Mouse (Mus musculus) kidney, embryonic 16.5 days (tissue): ENCODE measurements around the gene Tuba1c. TPM values are rescaled to one million over a fixed set of nuclear protein-coding genes. Genes with fewer than 3 reads are reported as not detected.
A peak's percentile ranks its signal among the peaks of the same experiment; 100 is the strongest.

Experiments
- ATAC-seq: fragments of 200-750 bp; cut with Nextera tagmentation; 2 replicates; pipeline ENCODE4 v1.8.0; 2017; ENCODE audit warnings: moderate TSS enrichment; ENCODE audit not compliant: low FRiP score, low TSS enrichment
- H3K27ac ChIP-seq: fragments of 300-500 bp; sonication (generic); 2 replicates; pipeline ENCODE4 v1.5.1; 2014; ENCODE audit warnings: low read length
- H3K27me3 ChIP-seq: fragments of 300-500 bp; sonication (generic); 2 replicates; pipeline ENCODE4 v1.6.1; 2014; ENCODE audit warnings: low read length, control low read depth, mixed read lengths; ENCODE audit not compliant: insufficient read depth
- H3K36me3 ChIP-seq: fragments of 300-500 bp; sonication (generic); 2 replicates; pipeline ENCODE4 v1.6.1; 2014; ENCODE audit warnings: low read length, control low read depth, mixed read lengths; ENCODE audit not compliant: insufficient read depth
- H3K4me1 ChIP-seq: fragments of 300-500 bp; sonication (generic); 2 replicates; pipeline ENCODE4 v1.6.1; 2014; ENCODE audit warnings: low read length, control low read depth, mixed read lengths; ENCODE audit not compliant: insufficient read depth
- H3K4me2 ChIP-seq: fragments of 300-500 bp; sonication (generic); replicated peaks from 2 replicates; pipeline ENCODE4 v1.6.1; 2014; ENCODE audit warnings: low read depth, low read length
- H3K4me3 ChIP-seq: fragments of 300-500 bp; sonication (generic); 2 replicates; pipeline ENCODE4 v1.5.1; 2014; ENCODE audit warnings: mild to moderate bottlenecking, low read length
- H3K9ac ChIP-seq: fragments of 300-500 bp; sonication (generic); replicated peaks from 2 replicates; pipeline ENCODE4 v1.6.1; 2014; ENCODE audit warnings: low read length
- H3K9me3 ChIP-seq: fragments of 300-500 bp; sonication (generic); 2 replicates; pipeline ENCODE4 v1.6.1; 2016; ENCODE audit warnings: low read length, control low read depth
- WGBS: fragments of 180-500 bp; shearing (Covaris S2); extraction: QIAGEN DNeasy Blood & Tissue Kit; methylation state at CpG from one replicate; pipeline ENCODE4 v1.1.7; 2014; 5-methylcytosine and 5-hydroxymethylcytosine counted together
- polyA plus RNA-seq: library from polyadenylated mRNA; unstranded; fragments of >200 nt; fragmentation: Nextera tagmentation; extraction: Ambion mirVana; gene quantifications from 2 replicates; pipeline ENCODE4 v1.2.1, GENCODE M21; 2015

Gene Tuba1c
- polyA plus RNA-seq, 1 experiment from 2014 or later, result 213 TPM

DNA sequence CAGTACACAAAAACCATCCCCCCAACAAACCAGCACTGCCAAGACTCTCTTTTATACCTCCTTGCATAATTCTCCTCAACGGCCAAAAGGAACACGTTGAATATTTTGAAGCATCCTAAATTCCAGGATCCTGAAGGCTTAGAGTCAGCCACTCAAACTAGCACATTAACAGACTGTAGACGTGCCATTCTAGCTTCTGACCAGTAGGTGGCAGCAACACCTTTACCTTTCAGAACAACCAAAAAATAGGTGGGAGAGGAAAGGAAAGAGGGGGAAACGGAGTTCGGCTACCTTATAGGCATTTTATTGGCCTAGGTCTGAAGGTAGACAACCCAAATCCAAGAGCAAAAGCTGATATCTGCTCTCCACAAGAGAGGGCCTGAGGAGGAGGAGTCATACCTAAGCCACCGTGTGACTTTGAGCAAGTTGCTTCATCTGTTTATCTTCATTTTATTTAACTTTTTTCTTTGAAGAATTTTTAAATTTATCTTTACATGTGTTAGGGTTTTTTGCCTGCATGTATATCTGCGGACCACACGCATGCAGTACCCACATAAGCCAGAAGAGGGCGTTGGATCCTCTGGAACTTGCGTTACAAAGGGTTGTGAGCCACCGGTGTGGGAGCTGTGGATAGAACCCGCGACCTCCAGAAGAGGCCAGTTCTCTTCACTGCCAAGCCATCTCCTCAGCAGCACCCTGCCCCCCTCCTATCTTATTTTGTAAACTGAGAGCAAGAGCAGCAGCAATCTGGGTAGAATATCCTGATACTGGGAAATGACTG lies 20.0 kb downstream of the Tuba1c start:
- H3K4me3 ChIP-seq, result no peak overlapping the region
- no peak overlapping the region for H3K4me2 ChIP-seq
- H3K27ac ChIP-seq, result no peak overlapping the region
- H3K27me3 ChIP-seq, result peaks cover 25% of the 10 kb centered on the region
- 34% methylated on average over 13 of the region's 13 CpGs for WGBS
- H3K9me3 ChIP-seq, result no peaks in the 10 kb centered on the region
- H3K36me3 ChIP-seq, result no peaks in the 10 kb centered on the region
- no peak overlapping the region for H3K9ac ChIP-seq
- H3K4me1 ChIP-seq, result peaks cover 7% of the 10 kb centered on the region
- ATAC-seq, result no peak

DNA sequence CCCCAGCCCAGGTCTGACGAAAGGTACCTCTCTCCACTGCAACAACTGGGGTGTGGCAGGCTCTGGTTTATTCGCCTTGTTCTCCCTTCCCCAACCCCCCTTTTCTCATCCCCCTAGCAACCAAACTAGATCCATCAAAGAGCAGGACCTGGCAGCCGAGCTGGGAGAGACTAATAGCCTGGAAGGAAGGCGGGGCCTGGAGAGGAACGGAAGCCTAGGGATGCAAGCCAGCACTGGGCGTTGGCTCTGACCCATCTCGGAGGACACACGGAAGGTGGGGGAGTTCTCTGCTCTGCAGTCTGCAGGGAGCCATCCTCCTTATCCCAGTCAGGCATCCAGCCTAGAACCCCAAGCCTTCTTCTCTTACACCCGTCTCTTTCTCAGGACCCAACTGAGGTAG lies 23.7 kb downstream of the Tuba1c start:
- Histone ChIP-seq H3K9me3 (no peaks in the 10 kb centered on the region), H3K36me3 (no peaks in the 10 kb centered on the region), H3K27ac (no peak overlapping the region), H3K9ac (no peak overlapping the region), H3K4me2 (no peak overlapping the region), H3K4me3 (no peak overlapping the region), H3K27me3 (peaks cover 62% of the 10 kb centered on the region), H3K4me1 (peaks cover 21% of the 10 kb centered on the region)
- WGBS, result 11% methylated on average over 9 of the region's 9 CpGs
- no peak for ATAC-seq

DNA sequence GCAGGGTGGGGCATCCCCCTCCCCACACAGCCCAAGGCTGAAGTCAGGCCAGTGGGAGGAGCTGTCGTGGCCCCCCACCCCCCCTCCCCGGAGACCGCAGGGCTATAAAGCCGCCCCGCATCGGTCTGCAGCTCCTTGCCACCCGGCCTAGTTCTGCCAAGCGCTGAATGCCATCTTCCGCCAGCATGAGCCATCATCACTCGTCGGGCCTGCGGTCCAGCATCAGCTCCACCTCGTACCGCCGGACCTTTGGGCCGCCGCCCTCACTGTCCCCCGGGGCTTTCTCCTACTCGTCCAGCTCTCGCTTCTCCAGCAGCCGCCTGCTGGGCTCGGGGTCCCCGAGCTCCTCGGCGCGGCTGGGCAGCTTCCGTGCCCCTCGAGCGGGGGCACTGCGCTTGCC lies 25.3 kb downstream of the Tuba1c start, which contains the start of gene Prph:
Gene Prph, plus strand, starts transcription at position 135 of the 400 bp plus-strand sequence.
- ATAC-seq, result no peak
- H3K4me1 ChIP-seq, result peaks cover 21% of the 10 kb centered on the region
- H3K4me3 ChIP-seq, result peak within 1 kb of the TSS; percentile 48
- no peak within 1 kb of the TSS for H3K27ac ChIP-seq
- H3K9ac ChIP-seq, result peak within 1 kb of the TSS; percentile 14; the same call in 1 of the 2 replicates
- 2% methylated on average over 29 of the region's 30 CpGs for WGBS
- H3K9me3 ChIP-seq, result no peaks in the 10 kb centered on the region
- H3K27me3 ChIP-seq, result peaks cover 79% of the 10 kb centered on the region
- H3K36me3 ChIP-seq, result no peaks in the 10 kb centered on the region
- peak within 1 kb of the TSS; percentile 61 for H3K4me2 ChIP-seq

DNA sequence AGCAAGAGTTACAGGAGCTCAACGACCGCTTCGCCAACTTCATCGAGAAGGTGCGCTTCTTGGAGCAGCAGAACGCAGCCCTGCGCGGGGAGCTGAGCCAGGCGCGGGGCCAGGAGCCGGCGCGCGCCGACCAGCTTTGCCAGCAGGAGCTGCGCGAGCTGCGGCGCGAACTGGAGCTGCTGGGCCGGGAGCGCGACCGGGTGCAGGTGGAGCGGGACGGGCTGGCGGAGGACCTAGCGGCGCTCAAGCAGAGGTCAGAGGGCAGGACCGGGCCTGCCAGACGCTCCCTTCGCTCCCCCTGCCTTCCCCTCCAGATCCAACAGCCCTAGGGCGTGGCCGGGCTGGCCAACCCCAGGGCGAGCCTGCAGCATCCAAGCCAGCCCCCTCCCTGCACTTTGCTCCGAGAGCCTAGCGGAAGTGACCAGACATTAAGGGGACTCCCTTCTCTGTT lies 25.8 kb downstream of the Tuba1c start:
- Histone ChIP-seq H3K36me3 (no peaks in the 10 kb centered on the region), H3K4me1 (peaks cover 21% of the 10 kb centered on the region), H3K9ac (peak overlapping the region; percentile 14; the same call in 1 of the 2 replicates), H3K9me3 (no peaks in the 10 kb centered on the region), H3K4me3 (peak overlapping the region; percentile 48), H3K27ac (no peak overlapping the region), H3K4me2 (peak overlapping the region; percentile 61), H3K27me3 (peaks cover 80% of the 10 kb centered on the region)
- WGBS, result under 1% methylated on average over 37 of the region's 37 CpGs
- peak; percentile 64 for ATAC-seq

DNA sequence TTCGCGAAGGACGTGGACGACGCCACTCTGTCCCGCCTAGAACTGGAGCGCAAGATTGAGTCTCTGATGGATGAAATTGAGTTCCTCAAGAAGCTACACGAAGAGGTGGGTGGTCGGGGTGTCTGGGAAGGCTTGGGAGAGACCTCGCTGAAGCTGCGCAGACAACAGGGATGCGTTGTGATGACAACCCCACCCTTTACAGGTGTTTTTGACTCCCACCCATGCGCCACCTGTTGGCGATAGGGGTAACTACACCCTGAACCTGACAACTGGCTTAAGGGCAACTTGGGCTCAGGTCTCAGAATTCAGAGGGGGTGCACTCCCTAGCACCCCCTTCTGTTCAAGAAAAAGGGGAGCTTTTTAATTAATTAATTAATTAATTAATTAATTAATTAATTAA lies 26.6 kb downstream of the Tuba1c start:
- peaks cover 21% of the 10 kb centered on the region for H3K4me1 ChIP-seq
- H3K27ac ChIP-seq, result no peak overlapping the region
- ATAC-seq, result no peak
- no peaks in the 10 kb centered on the region for H3K36me3 ChIP-seq
- H3K9ac ChIP-seq, result no peak overlapping the region
- no peak overlapping the region for H3K4me2 ChIP-seq
- peaks cover 84% of the 10 kb centered on the region for H3K27me3 ChIP-seq
- no peaks in the 10 kb centered on the region for H3K9me3 ChIP-seq
- WGBS, result 10% methylated on average over 14 of the region's 14 CpGs
- H3K4me3 ChIP-seq, result no peak overlapping the region; the same call in 1 of the 2 replicates

DNA sequence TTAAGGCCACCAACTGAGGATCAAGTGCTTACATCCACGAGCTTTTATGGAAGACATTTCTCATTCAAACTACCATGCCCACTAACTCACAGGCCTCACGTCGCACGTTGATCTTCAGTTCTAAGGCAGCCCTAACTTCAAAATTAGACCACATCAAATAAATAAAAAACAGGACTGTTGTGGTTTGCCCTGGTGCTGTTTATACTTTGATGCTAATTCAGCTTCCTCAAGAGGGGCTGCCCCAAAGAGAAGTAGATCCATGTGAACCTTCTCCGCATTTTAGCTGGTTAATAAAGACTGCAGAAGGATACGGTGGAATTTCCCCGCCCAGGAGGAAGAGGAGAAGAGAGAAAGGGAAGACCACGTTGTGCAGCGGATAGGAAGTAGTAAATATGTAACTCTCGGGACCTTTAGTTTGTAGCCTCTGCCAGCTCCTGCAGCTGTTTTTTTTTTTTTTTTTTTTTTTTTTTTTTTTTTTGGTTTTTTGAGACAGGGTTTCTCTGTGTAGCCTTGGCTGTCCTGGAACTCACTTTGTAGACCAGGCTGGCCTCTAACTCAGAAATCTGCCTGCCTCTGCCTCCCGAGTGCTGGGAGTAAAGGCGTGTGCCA lies 36.0 kb downstream of the Tuba1c start:
- no peaks in the 10 kb centered on the region for H3K4me1 ChIP-seq
- peaks cover 14% of the 10 kb centered on the region for H3K27me3 ChIP-seq
- WGBS, result 68% methylated on average over 12 of the region's 12 CpGs
- H3K27ac ChIP-seq, result no peak overlapping the region
- H3K4me2 ChIP-seq, result no peak overlapping the region
- no peaks in the 10 kb centered on the region for H3K9me3 ChIP-seq
- H3K9ac ChIP-seq, result no peak overlapping the region
- no peaks in the 10 kb centered on the region for H3K36me3 ChIP-seq
- H3K4me3 ChIP-seq, result no peak overlapping the region
- ATAC-seq, result no peak

DNA sequence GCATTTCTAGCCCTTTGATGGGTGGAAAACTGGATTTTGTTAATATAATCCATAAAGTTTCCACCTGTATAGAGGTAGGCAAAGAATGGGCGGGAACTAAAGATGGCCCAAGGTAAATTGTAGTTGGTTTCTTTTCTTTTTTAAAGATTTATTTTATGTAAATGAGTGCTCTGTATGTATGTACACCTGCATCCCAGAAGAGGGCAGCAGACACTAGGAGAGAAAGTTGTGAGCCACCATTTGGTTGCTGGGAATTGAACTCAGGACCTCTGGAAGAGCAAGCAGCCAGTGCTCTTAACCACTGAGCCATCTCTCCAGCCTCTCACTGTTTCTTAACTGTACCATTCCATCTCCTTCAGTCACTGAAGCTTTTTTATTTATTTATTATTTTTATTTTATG lies 42.3 kb downstream of the Tuba1c start:
- WGBS, result 83% methylated on average over 1 of the region's 1 CpGs
- Histone ChIP-seq H3K9me3 (no peaks in the 10 kb centered on the region), H3K27me3 (peaks cover 4% of the 10 kb centered on the region; the same call in 1 of the 2 replicates), H3K4me2 (no peak overlapping the region), H3K27ac (no peak overlapping the region), H3K4me1 (peaks cover 16% of the 10 kb centered on the region), H3K4me3 (no peak overlapping the region), H3K9ac (no peak overlapping the region), H3K36me3 (peaks cover 6% of the 10 kb centered on the region; the same call in 1 of the 2 replicates)
- ATAC-seq, result no peak

DNA sequence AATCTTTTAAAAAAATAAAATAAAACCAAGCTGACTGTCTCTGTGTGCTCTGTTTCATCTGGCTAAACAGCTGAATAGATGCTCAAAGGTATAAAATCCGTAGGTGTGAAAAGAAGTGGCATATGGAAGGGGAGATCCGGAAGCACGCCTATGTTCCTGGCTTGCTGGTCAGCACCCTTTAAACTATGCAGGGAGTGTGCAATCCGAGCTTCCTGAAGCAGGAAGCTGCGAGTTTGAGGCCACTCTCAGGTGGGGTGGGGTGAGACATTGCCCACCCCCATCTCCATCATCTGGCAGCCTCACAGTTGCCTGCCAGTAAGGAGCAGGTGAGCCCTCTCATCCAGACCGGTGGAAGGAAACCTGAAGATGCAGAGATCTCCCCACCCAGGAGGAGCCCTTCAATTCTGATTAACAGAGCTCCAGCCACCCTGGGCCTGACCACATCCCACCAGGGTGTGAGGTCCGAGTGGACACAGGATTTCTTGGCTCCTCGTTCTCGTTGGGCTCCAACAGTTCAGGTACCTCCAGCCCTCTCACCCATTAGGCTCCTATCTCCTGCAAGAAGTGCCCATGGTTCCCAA lies 44.4 kb downstream of the Tuba1c start, which contains the start of gene Troap:
Gene Troap, plus strand, starts transcription at position 557 of the 581 bp plus-strand sequence.
- ATAC-seq, result peak; percentile 5; the same call in 1 of the 2 replicates
- peaks cover 23% of the 10 kb centered on the region for H3K36me3 ChIP-seq
- peak within 1 kb of the TSS; percentile 78 for H3K4me2 ChIP-seq
- H3K27me3 ChIP-seq, result peaks cover 2% of the 10 kb centered on the region; the same call in 1 of the 2 replicates
- H3K9ac ChIP-seq, result peak within 1 kb of the TSS; percentile 81
- 10% methylated on average over 9 of the region's 9 CpGs for WGBS
- H3K4me3 ChIP-seq, result peak within 1 kb of the TSS; percentile 77
- peaks cover 27% of the 10 kb centered on the region for H3K4me1 ChIP-seq
- H3K27ac ChIP-seq, result peak within 1 kb of the TSS; percentile 95
- H3K9me3 ChIP-seq, result no peaks in the 10 kb centered on the region

DNA sequence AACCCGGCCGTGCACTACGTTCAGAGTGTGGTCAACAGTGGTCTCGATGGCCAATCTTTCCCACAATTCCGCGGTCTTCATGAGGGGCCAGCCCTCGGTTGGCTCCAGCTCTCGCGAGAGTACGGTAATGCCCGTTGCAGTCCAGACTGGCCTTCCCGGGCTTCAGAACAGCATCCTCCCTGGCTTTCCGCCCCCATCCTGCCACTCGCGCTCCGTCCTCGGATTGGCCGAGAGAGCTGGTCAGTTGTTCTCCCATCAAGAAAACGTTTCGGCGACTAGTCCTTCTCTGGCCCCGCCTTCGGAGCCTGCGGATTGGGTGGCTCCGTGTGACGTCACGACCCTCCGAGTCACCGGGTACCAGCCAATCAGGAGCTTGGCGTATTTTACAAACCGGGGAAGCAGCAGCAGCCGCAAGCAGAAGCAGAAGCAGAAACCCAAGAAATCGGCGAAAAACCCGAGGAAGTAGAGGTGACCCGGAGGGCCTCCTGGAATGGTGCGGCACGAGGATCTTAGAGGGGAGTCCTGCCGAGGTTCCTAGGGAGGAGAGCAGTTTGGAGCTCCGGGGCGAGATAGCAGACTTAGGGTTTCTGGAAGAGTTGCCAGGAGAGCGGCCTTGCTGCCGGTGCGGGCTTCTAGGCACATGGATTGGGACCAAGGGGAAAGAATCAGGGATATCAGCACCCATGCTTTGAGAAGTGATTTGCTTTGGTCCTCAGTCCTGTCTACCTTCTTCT lies 45.1 kb downstream of the Tuba1c start:
- Histone ChIP-seq H3K9me3 (no peaks in the 10 kb centered on the region), H3K9ac (peak overlapping the region; percentile 81), H3K4me3 (peak overlapping the region; percentile 77), H3K36me3 (peaks cover 23% of the 10 kb centered on the region), H3K27me3 (no peaks in the 10 kb centered on the region), H3K4me1 (peaks cover 27% of the 10 kb centered on the region), H3K4me2 (peak overlapping the region; percentile 78), H3K27ac (peak overlapping the region; percentile 95)
- under 1% methylated on average over 44 of the region's 44 CpGs for WGBS
- peak; percentile 99 for ATAC-seq
